Mouse (Mus musculus) hindbrain, embryonic 10.5 days (tissue): ENCODE results near the gene Ap2m1. TPM values are rescaled to one million over a fixed set of nuclear protein-coding genes. Genes with fewer than 3 reads are reported as not detected.

Experiments
- DNase-seq: peaks from one replicate; pipeline ENCODE4 v3.0.0-alpha.2; 2017; ENCODE audit warnings: low spot score
- H3K27ac ChIP-seq: fragments of 300-500 bp; sonication (generic); 2 replicates; pipeline ENCODE4 v1.5.1; 2016; ENCODE audit warnings: mild to moderate bottlenecking, moderate library complexity
- H3K27me3 ChIP-seq: fragments of 300-500 bp; sonication (generic); 2 replicates; pipeline ENCODE4 v1.6.1; 2016; ENCODE audit warnings: mild to moderate bottlenecking; ENCODE audit not compliant: poor library complexity, insufficient read depth, severe bottlenecking
- H3K36me3 ChIP-seq: fragments of 300-500 bp; sonication (generic); 2 replicates; pipeline ENCODE4 v1.6.1; 2016; ENCODE audit warnings: mild to moderate bottlenecking, moderate library complexity
- H3K4me1 ChIP-seq: fragments of 300-500 bp; sonication (generic); replicated peaks from 2 replicates; pipeline ENCODE4 v1.6.1; 2016; ENCODE audit warnings: mild to moderate bottlenecking
- H3K4me3 ChIP-seq: fragments of 300-500 bp; sonication (generic); 2 replicates; pipeline ENCODE4 v1.5.1; 2016; ENCODE audit warnings: mild to moderate bottlenecking, moderate library complexity
- H3K9me3 ChIP-seq: fragments of 300-500 bp; sonication (generic); 2 replicates; pipeline ENCODE4 v1.6.1; 2016; ENCODE audit warnings: mild to moderate bottlenecking, moderate library complexity
- WGBS: fragments of 180-500 bp; shearing (Covaris S2); methylation state at CpG from one replicate; pipeline ENCODE4 v1.1.7; 2016; 5-methylcytosine and 5-hydroxymethylcytosine counted together
- polyA plus RNA-seq: library from polyadenylated mRNA; unstranded; fragments of >200 nt; fragmentation: Nextera tagmentation; extraction: Ambion mirVana; gene quantifications from 2 replicates; pipeline ENCODE4 v1.2.1, GENCODE M21; 2016

Ap2m1 gene
- polyA plus RNA-seq, 1 experiment from 2014 or later, result 825 TPM

GRCm38 (mm10) chr16:20589939-20590679 lies 54.8 kb downstream of the Ap2m1 start:
- no peaks in the 10 kb centered on the region for H3K36me3 ChIP-seq
- DNase-seq, result peak; percentile 61
- peaks cover 71% of the 10 kb centered on the region for H3K27me3 ChIP-seq
- peak overlapping the region; percentile 71 for H3K27ac ChIP-seq
- H3K9me3 ChIP-seq, result no peaks in the 10 kb centered on the region
- H3K4me3 ChIP-seq, result peak overlapping the region; percentile 67
- under 1% methylated on average over 39 of the region's 39 CpGs for whole genome bisulfite sequencing
- H3K4me1 ChIP-seq, result peaks cover 26% of the 10 kb centered on the region

GRCm38 (mm10) chr16:20590680-20591038 lies 55.4 kb downstream of the Ap2m1 start:
- Histone ChIP-seq H3K27me3 (peaks cover 71% of the 10 kb centered on the region), H3K4me1 (peaks cover 26% of the 10 kb centered on the region), H3K27ac (no peak overlapping the region), H3K36me3 (no peaks in the 10 kb centered on the region), H3K4me3 (peak overlapping the region; percentile 67), H3K9me3 (no peaks in the 10 kb centered on the region)
- 2% methylated on average over 17 of the region's 17 CpGs for WGBS
- no peak for DNase-seq

DNA sequence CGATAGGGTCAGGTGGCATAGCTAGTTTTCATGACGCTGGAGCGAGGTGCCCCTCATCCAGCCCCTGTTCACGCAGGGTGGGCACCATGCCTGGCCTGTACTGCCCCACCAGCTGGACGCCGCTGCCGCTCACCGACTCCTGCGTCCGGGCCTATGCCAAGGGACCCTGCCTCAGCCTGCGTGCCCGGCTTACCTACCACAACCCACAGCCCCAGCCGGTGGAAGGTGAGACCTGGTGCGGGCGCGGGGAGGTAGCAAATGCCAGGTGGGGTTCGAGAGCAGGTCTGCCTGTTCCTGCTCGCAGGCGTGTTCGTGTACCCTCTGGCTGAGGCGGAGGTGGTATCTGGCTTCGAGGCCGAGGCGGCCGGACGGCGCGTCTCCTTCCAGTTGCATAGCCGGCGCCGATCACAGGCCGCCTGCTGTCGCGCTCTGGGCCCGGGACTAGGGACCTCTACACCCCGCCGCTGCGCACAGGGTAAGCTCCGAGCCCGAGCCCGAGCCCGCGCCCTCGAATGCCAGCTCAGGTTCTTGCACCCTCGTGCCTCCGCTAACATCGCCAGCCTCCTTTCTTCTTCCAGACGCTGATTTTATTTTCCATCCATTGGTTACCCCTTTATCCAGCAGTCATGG lies 55.9 kb downstream of the Ap2m1 start:
- Histone ChIP-seq H3K27me3 (peaks cover 75% of the 10 kb centered on the region), H3K4me3 (peak overlapping the region; percentile 67)

More for the DNA sequence above, 55.9 kb downstream of the Ap2m1 start:
- Histone ChIP-seq H3K36me3 (no peaks in the 10 kb centered on the region), H3K9me3 (no peaks in the 10 kb centered on the region), H3K4me1 (peaks cover 26% of the 10 kb centered on the region), H3K27ac (no peak overlapping the region)
- WGBS, result 4% methylated on average over 48 of the region's 48 CpGs
- peak; percentile 31 for DNase-seq

Other genes with a start within 250 kb of the Ap2m1 start
- gene Parl, start 233.1 kb upstream of the Ap2m1 start, polyA plus RNA-seq, result 118 and 133 TPM in 2 replicates
- not detected in 2 replicates for gene Cyp2ab1, start 210.1 kb upstream of the Ap2m1 start, polyA plus RNA-seq
- 63.6 and 65.8 TPM in 2 replicates for gene Abcc5, start 109.1 kb upstream of the Ap2m1 start, polyA plus RNA-seq
- 150 and 153 TPM in 2 replicates for gene Eif2b5, start 36.7 kb upstream of the Ap2m1 start, polyA plus RNA-seq
- 32.6 and 51.1 TPM in 2 replicates for gene Dvl3, start 18.5 kb upstream of the Ap2m1 start, polyA plus RNA-seq
- gene Abcf3, start 13.1 kb downstream of the Ap2m1 start, polyA plus RNA-seq, result 59.4 and 65.2 TPM in 2 replicates
- 2.9 and 4.0 TPM in 2 replicates for gene Vwa5b2, start 54.0 kb downstream of the Ap2m1 start, polyA plus RNA-seq
- gene Eef1akmt4, start 76.1 kb downstream of the Ap2m1 start, polyA plus RNA-seq, result 33.4 and 38.8 TPM in 2 replicates
- 0.18 TPM in 1 of 2 replicates, not detected in the other for gene Gm49333, start 76.1 kb downstream of the Ap2m1 start, polyA plus RNA-seq
- 59.2 and 61.3 TPM in 2 replicates for gene Alg3, start 76.3 kb downstream of the Ap2m1 start, polyA plus RNA-seq
- 2.6 and 4.2 TPM in 2 replicates for gene Camk2n2, start 85.8 kb downstream of the Ap2m1 start, polyA plus RNA-seq
- gene Ece2, start 94.3 kb downstream of the Ap2m1 start, polyA plus RNA-seq, result 4.2 TPM in 2 replicates
- gene Psmd2, start 116.2 kb downstream of the Ap2m1 start, polyA plus RNA-seq, result 466 and 503 TPM in 2 replicates
- gene Eif4g1, start 132.8 kb downstream of the Ap2m1 start, polyA plus RNA-seq, result 181 and 224 TPM in 2 replicates
- gene Fam131a, start 157.8 kb downstream of the Ap2m1 start, polyA plus RNA-seq, result 6.7 and 9.4 TPM in 2 replicates
- 114 and 140 TPM in 2 replicates for gene Polr2h, start 182.2 kb downstream of the Ap2m1 start, polyA plus RNA-seq
- gene Clcn2, start 182.3 kb downstream of the Ap2m1 start, polyA plus RNA-seq, result 15.5 and 22.1 TPM in 2 replicates
- gene Chrd, start 197.6 kb downstream of the Ap2m1 start, polyA plus RNA-seq, result 1.6 and 3.6 TPM in 2 replicates
- gene Thpo, start 199.0 kb downstream of the Ap2m1 start, polyA plus RNA-seq, result 0.30 and 0.77 TPM in 2 replicates